Mouse (Mus musculus) G1E (cell line): Measurements from ENCODE around the gene Mllt6.

ENCODE experiments used
- CTCF ChIP-seq: IDR thresholded peaks from 2 replicates; pipeline ENCODE4 v1.5.1; 2012; ENCODE audit warnings: low read depth, low read length, inconsistent platforms, mixed read lengths
- GATA1 ChIP-seq: IDR thresholded peaks from 2 replicates; pipeline ENCODE4 v1.6.1; 2012; ENCODE audit warnings: borderline replicate concordance, low read length, inconsistent platforms, mixed read lengths
- POLR2AphosphoS5 ChIP-seq: IDR thresholded peaks from 2 replicates; pipeline ENCODE4 v1.6.1; 2012; ENCODE audit warnings: low read depth, low read length, inconsistent platforms; ENCODE audit not compliant: insufficient replicate concordance
- TAL1 ChIP-seq: conservative IDR thresholded peaks from 2 replicates; pipeline ENCODE4 v1.6.1; 2012; ENCODE audit warnings: low read depth, low read length, inconsistent platforms, mixed read lengths

- TF ChIP-seq CTCF (no peak), POLR2AphosphoS5 (no peak), GATA1 (no peak), TAL1 (no peak)
These were observed 37.7 kb downstream of the Mllt6 start for GRCm38 (mm10) chr11:97700746-97701580.
